Mouse (Mus musculus) ovary, postnatal 36 days (tissue): ENCODE measurements at regions not wholly inside any gene's neighbourhood (a gene's known extent, or its start where the extent isn't known, plus 50 kb on each side); places are given as distances from the start of the nearest gene placed in this dataset.

Experiments
- DNase-seq: peaks from one replicate; pipeline ENCODE4 v3.0.0; 2022; ENCODE audit warnings: low spot score, mixed read lengths

- no peak for DNase-seq
These were observed 75.2 kb downstream of the Asb13 start for GRCm38 (mm10) chr13:3708896-3709631.
